ENCODE assay signal across 11 mouse cellular contexts in the genomic region with DNA sequence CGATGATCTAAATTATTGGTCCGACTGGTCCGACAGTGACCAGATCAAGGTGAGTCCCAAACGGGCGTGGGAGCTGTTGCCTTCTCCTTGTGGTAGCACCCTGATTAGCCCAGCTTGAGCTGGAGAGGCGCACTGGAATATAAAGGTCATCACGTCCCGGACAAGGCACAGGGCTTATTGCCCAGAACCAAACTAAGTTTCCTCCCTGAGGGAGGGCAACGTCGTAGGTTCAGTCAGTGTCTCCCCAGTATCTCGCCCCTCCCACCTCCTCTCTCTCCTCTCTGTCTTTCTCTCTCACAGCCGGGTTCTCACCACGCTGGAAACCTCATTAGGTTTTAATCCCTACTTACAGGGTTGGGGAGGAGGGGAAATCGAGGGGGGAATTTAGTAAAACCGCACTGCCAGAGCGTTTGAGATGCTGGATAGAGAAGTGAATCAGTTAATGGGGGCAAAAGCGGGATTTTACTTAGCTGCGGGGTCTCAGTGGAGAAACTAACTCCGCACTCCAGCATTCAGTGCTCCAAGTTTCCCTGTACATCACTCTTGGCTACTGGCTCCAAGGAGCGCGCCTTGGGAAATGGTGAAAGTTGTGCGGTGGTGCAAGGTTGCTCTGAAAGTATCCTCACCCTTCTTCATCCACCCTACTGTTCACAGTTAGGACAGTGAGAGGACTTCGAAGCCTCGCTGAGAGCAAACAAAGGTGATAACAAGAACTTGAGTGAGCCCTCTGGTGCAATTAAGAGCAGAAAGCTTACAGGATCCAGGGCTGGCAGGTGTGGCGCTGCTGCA. TPM values are rescaled to one million over a fixed set of nuclear protein-coding genes. Genes with fewer than 3 reads are reported as not detected.
DNase-seq lines count a peak whose midpoint lies in the region; ATAC-seq and TF ChIP-seq lines count a peak whose summit lies in the region.
"Had no signal": no experiment of that assay in that cellular context is flagged by ENCODE, and none has a peak within 500 bp of the region (broad histone marks: within the 10 kb centered on the region; RNA-seq: fewer than 3 reads in every experiment).

No protein-coding gene starts in this region.

- ATAC-seq in lung, embryonic 14.5 days (ENCODE audit: insufficient read depth), result no peak
- peak; percentile 22; the same call in 1 of the 2 replicates for ATAC-seq in limb, embryonic 13.5 days (ENCODE audit: low FRiP score, low read depth)
- ATAC-seq in stomach, embryonic 15.5 days (ENCODE audit: insufficient read depth, low FRiP score, low read depth), result no peak
- no peak for ATAC-seq in megakaryocyte progenitor cell, adult 5-6 weeks (replicated peaks; ENCODE audit: poor library complexity)
- ATAC-seq: inflammation-experienced regulatory T-cells, adult 6 months had no signal

- WGBS in lung, embryonic 14.5 days, result 3% methylated on average over 25 of the region's 25 CpGs
- WGBS in forebrain, embryonic 10.5 days, result under 1% methylated on average over 25 of the region's 25 CpGs
- 2% methylated on average over 25 of the region's 25 CpGs for WGBS in limb, embryonic 13.5 days
- 2% methylated on average over 25 of the region's 25 CpGs for WGBS in stomach, embryonic 15.5 days

- no peaks in the 10 kb centered on the region for H3K9me3 ChIP-seq in lung, embryonic 14.5 days (ENCODE audit: low read depth, low read length)
- no peaks in the 10 kb centered on the region for H3K9me3 ChIP-seq in forebrain, embryonic 10.5 days
- H3K9me3 ChIP-seq in limb, embryonic 13.5 days, result no peaks in the 10 kb centered on the region
- H3K9me3 ChIP-seq in stomach, embryonic 15.5 days, result no peaks in the 10 kb centered on the region

- no peak overlapping the region; the same call in 1 of the 2 replicates for H3K4me3 ChIP-seq in lung, embryonic 14.5 days (ENCODE audit: low read depth, low read length)
- peak overlapping the region; percentile 50 for H3K4me3 ChIP-seq in forebrain, embryonic 10.5 days
- peak overlapping the region; percentile 44 for H3K4me3 ChIP-seq in limb, embryonic 13.5 days
- peak overlapping the region; percentile 29 for H3K4me3 ChIP-seq in stomach, embryonic 15.5 days (replicated peaks)

- H3K36me3 ChIP-seq in lung, embryonic 14.5 days (ENCODE audit: insufficient read depth), result no peaks in the 10 kb centered on the region
- H3K36me3 ChIP-seq in forebrain, embryonic 10.5 days (replicated peaks), result no peaks in the 10 kb centered on the region
- H3K36me3 ChIP-seq in limb, embryonic 13.5 days, result no peaks in the 10 kb centered on the region
- no peaks in the 10 kb centered on the region for H3K36me3 ChIP-seq in stomach, embryonic 15.5 days

- H3K27me3 ChIP-seq in lung, embryonic 14.5 days (ENCODE audit: insufficient read depth, low read length), result peaks cover 37% of the 10 kb centered on the region
- H3K27me3 ChIP-seq in forebrain, embryonic 10.5 days (ENCODE audit: poor library complexity, severe bottlenecking), result peaks cover 52% of the 10 kb centered on the region
- H3K27me3 ChIP-seq in limb, embryonic 13.5 days, result peaks cover 35% of the 10 kb centered on the region
- peaks cover 29% of the 10 kb centered on the region for H3K27me3 ChIP-seq in stomach, embryonic 15.5 days (replicated peaks)

- H3K4me1 ChIP-seq in lung, embryonic 14.5 days (ENCODE audit: insufficient read depth), result no peaks in the 10 kb centered on the region
- peaks cover 35% of the 10 kb centered on the region for H3K4me1 ChIP-seq in forebrain, embryonic 10.5 days
- H3K4me1 ChIP-seq in limb, embryonic 13.5 days, result peaks cover 40% of the 10 kb centered on the region
- H3K4me1 ChIP-seq in stomach, embryonic 15.5 days, result peaks cover 14% of the 10 kb centered on the region

- H3K27ac ChIP-seq in lung, embryonic 14.5 days (ENCODE audit: low read depth), result no peak overlapping the region
- no peak overlapping the region for H3K27ac ChIP-seq in forebrain, embryonic 10.5 days
- H3K27ac ChIP-seq in limb, embryonic 13.5 days, result no peak overlapping the region
- H3K27ac ChIP-seq in stomach, embryonic 15.5 days, result no peak overlapping the region

- no peak for TF ChIP-seq CTCF in lung, embryonic 14.5 days (IDR thresholded peaks at IDR 0.05; ENCODE audit: low read depth)

- no peak for DNase-seq in lung, embryonic 14.5 days
- DNase-seq in lung, postnatal 36 days, result no peak
- DNase-seq in forebrain, embryonic 10.5 days (ENCODE audit: extremely low spot score, low spot score), result peak; percentile 25
- DNase-seq in right cerebral cortex, adult 2 months (ENCODE audit: low spot score in 2 of 2), result no peak
- no peak for DNase-seq in adrenal gland, postnatal 14 days
- DNase-seq: cerebellum, adult 2 months had no signal

- no peak overlapping the region for H3K9ac ChIP-seq in lung, embryonic 14.5 days
- peak overlapping the region; percentile 46 for H3K9ac ChIP-seq in limb, embryonic 13.5 days
- no peak overlapping the region for H3K9ac ChIP-seq in stomach, embryonic 15.5 days

- H3K4me2 ChIP-seq in lung, embryonic 14.5 days, result peak overlapping the region; percentile 46
- H3K4me2 ChIP-seq in limb, embryonic 13.5 days (replicated peaks), result peak overlapping the region; percentile 76
- peak overlapping the region; percentile 51 for H3K4me2 ChIP-seq in stomach, embryonic 15.5 days

RNA-seq across cellular contexts. Expression of a gene that starts 1.2 kb away (rescaled TPM):
- polyA plus RNA-seq in lung, embryonic 14.5 days (2014; fragmentation: Nextera tagmentation; extraction: Ambion mirVana), result 0.18 TPM in 1 of 2 replicates, not detected in the other
- polyA plus RNA-seq in forebrain, embryonic 10.5 days (2016; fragmentation: Nextera tagmentation; extraction: Ambion mirVana), result 1.1 and 2.2 TPM in 2 replicates
- 20.7 and 25.3 TPM in 2 replicates for polyA plus RNA-seq in limb, embryonic 13.5 days (2015; fragmentation: Nextera tagmentation; extraction: Ambion mirVana)
- polyA plus RNA-seq in stomach, embryonic 15.5 days (2015; fragmentation: Nextera tagmentation; extraction: Ambion mirVana), result 22.0 and 23.8 TPM in 2 replicates
- total RNA-seq in megakaryocyte progenitor cell, adult 5-6 weeks (2015), result not detected in 2 replicates
- not detected in 2 replicates for total RNA-seq in megakaryocyte progenitor cell, adult 5-6 weeks (2017)
- 0.53 TPM in 1 of 2 replicates, not detected in the other for total RNA-seq in adrenal gland, postnatal 14 days (2021)
- total RNA-seq: MEL had no signal
- polyA plus RNA-seq: inflammation-experienced regulatory T-cells, adult 6 months had no signal
